Mouse (Mus musculus) induced T-regulatory cell, adult 2 months (primary cell): Measurements from ENCODE around the gene Serpinb6c.
"Not testable (repeated sequence)": the region's sequence is repeated elsewhere in the genome, so short reads cannot be mapped to it uniquely, and the experiment has no call there.

Experiments used
- DNase-seq: peaks from one replicate; pipeline ENCODE4 v3.0.0-alpha.2; 2012; ENCODE audit warnings: low read depth

Serpinb6c gene

GRCm38 (mm10) chr13:33905176-33905954 is at the start of gene Serpinb6c:
Gene Serpinb6c (minus strand): TSS chr13:33905708.
- DNase-seq, result no peak

- DNase-seq, result no peak
Observed at GRCm38 (mm10) chr13:33952947-33953346, 47.4 kb upstream of the Serpinb6c start.

- no peak for DNase-seq
Observed at GRCm38 (mm10) chr13:33952075-33952449, 46.6 kb upstream of the Serpinb6c start.

GRCm38 (mm10) chr13:33951308-33952074 is 46.0 kb upstream of the Serpinb6c start:
- no peak for DNase-seq

GRCm38 (mm10) chr13:33942212-33942779 is 36.8 kb upstream of the Serpinb6c start:
- peak; percentile 28 for DNase-seq

GRCm38 (mm10) chr13:33941288-33941808 is 35.8 kb upstream of the Serpinb6c start:
- DNase-seq, result no peak

- DNase-seq, result not testable (repeated sequence)
Observed at GRCm38 (mm10) chr13:33937587-33937986, 32.1 kb upstream of the Serpinb6c start.

DNA sequence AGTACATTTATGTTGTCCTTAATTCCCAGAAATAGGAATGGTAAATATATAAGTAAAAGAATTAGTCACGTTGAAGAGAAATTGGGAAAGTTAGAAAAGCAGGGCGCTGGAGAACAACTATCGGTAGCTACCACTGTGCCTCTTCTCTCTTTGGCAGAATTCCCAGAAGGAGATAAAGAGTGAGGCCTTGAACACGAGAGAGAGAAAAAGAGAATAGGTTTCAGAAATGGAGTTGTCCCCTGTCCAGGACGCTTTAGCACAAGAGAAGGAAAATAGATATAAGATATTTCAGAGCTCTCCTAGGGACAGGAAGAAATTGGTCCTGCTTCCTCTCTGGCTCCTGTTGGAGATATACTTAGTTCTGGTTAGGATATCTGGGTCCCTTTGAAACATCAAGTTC is 31.6 kb upstream of the Serpinb6c start:
- no peak for DNase-seq

- DNase-seq, result peak; percentile 7
Observed at GRCm38 (mm10) chr13:33935465-33936181, 30.1 kb upstream of the Serpinb6c start.

DNA sequence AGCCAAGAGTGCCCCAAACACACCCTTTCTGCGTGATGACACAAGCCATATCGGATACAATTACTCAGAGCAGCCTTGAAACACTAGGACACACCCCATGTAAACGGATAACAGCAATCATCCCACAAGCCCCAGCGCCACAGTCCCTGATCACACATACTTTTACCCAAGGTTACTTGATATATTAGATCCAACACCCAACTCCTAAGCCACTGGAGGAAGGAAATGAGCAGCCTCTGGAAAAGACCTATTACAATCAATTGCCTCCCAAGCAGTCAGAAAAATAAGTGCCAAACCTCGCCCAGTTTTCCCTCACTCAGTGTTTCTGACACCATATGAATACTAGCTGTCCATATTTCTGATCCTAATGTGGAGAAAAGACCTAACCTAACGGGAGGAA is 29.2 kb upstream of the Serpinb6c start:
- no peak for DNase-seq

GRCm38 (mm10) chr13:33930912-33931311 is 25.4 kb upstream of the Serpinb6c start:
- DNase-seq, result no peak

DNA sequence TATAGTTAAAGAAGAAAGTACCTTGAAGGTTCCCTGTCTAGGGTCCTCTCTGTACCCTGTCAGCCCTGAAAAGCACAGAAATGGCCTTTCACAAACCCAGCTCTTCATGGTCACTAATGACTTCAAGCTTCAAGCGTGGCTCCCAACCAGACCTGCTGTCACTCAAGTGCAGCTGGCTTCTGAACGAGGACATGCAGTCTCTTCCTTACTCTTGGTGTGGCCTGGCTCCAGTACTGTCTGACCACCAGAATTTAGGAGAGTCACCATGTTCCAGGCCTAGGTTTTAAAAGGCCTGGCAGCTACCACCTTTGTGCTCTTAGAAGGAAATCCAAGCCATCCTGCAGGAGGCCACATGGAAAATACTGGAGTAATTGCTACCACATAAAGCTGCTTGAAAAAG is 24.8 kb upstream of the Serpinb6c start:
- no peak for DNase-seq

GRCm38 (mm10) chr13:33921699-33922098 is 16.2 kb upstream of the Serpinb6c start:
- no peak for DNase-seq

DNA sequence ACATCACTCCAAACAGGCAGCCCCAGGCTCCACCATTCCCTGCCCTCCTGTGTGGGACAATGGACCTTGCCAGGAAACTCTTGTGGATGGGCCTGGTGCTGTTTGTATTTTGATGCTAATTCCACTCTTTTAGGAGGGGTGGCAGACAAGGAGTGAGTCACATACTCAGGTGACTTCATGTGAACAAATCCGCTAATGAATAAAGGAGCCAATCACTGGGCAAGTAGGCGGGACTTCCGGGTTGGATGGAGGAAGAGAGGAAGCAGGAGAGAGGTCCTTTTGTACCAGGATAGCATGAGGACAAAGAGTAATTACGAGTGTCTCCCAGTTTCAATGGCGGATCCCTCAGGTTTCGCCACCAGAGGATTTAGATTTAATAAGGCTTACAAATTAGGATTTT is 15.5 kb upstream of the Serpinb6c start:
- no peak for DNase-seq

DNA sequence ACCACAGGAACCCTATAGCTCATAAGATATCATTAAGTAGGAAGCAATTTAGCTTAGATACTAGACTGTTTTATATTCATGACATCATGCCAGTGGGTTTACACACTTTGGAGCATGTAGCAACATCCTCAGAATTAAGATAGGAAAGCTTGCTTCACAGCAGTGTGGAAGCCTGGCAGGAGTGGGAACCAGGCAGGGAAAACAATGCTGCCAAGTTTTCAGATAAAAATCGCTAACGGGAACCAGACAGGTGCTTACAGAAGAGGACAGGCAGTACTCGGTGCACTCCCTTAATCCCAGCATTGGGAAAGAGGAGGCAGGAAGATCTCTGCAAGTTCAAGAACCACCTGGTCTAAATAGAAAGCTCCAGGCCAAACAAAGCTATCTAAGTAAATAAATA is 1.3 kb upstream of the Serpinb6c start:
- no peak for DNase-seq

DNA sequence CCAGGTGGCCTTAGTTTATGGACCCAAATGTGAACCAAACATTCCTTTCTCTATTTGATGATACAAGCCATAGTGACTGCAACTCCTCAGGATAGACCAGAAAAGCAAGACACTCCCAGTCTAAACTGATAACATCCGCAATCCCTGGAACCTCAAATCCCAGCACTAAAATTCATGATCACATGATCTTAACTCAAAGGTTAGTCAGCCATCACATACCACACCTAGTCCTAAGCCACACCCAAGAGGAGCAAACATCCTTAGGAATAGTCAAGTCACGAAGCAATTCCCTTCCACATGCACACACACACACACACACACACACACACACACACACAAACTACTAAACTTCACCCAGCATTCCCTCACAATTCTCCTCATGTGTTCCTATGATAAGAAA is 2.2 kb downstream of the Serpinb6c start:
- no peak for DNase-seq

- DNase-seq, result peak; percentile 26
Observed at GRCm38 (mm10) chr13:33894207-33894606, 11.3 kb downstream of the Serpinb6c start.

GRCm38 (mm10) chr13:33843308-33843707 is 62.2 kb downstream of the Serpinb6c start, which contains the start of gene Serpinb6e:
Gene Serpinb6e (minus strand): TSS chr13:33843408.
- DNase-seq, result no peak

- no peak for DNase-seq
Observed at GRCm38 (mm10) chr13:33830751-33831150, 74.8 kb downstream of the Serpinb6c start.
